Mouse (Mus musculus) heart, postnatal 0 days (tissue): ENCODE measurements around the gene Irf1. TPM values are rescaled to one million over a fixed set of nuclear protein-coding genes. Genes with fewer than 3 reads are reported as not detected.
A peak's percentile ranks its signal among the peaks of the same experiment; 100 is the strongest.

Experiments used
- ATAC-seq: fragments of 200-750 bp; cut with Nextera tagmentation; 2 replicates; pipeline ENCODE4 v1.8.0; 2017; ENCODE audit warnings: low read depth, moderate number of reproducible peaks, moderate library complexity; ENCODE audit not compliant: insufficient read depth
- DNase-seq: peaks from one replicate; pipeline ENCODE4 v3.0.0-alpha.2; 2016; ENCODE audit warnings: low spot score
- H3K27ac ChIP-seq: fragments of 300-500 bp; sonication (generic); 2 replicates; pipeline ENCODE4 v1.5.1; 2014; ENCODE audit warnings: low read depth, mild to moderate bottlenecking
- H3K27me3 ChIP-seq: fragments of 300-500 bp; sonication (generic); 2 replicates; pipeline ENCODE4 v1.6.1; 2014; ENCODE audit warnings: low read length, mixed read lengths; ENCODE audit not compliant: control insufficient read depth, insufficient read depth
- H3K36me3 ChIP-seq: fragments of 300-500 bp; sonication (generic); replicated peaks from 2 replicates; pipeline ENCODE4 v1.6.1; 2014; ENCODE audit warnings: low read length, mixed read lengths; ENCODE audit not compliant: control insufficient read depth, insufficient read depth
- H3K4me1 ChIP-seq: fragments of 300-500 bp; sonication (generic); 2 replicates; pipeline ENCODE4 v1.6.1; 2014; ENCODE audit warnings: antibody characterized with exemption; ENCODE audit not compliant: control insufficient read depth, insufficient read depth
- H3K4me2 ChIP-seq: fragments of 300-500 bp; sonication (generic); 2 replicates; pipeline ENCODE4 v1.6.1; 2014; ENCODE audit warnings: low read depth, mild to moderate bottlenecking, low read length, moderate library complexity
- H3K4me3 ChIP-seq: fragments of 300-500 bp; sonication (generic); 2 replicates; pipeline ENCODE4 v1.5.1; 2014; ENCODE audit warnings: low read depth, low read length
- H3K9ac ChIP-seq: fragments of 300-500 bp; sonication (generic); replicated peaks from 2 replicates; pipeline ENCODE4 v1.6.1; 2014; ENCODE audit warnings: low read depth, low read length, mixed read lengths
- H3K9me3 ChIP-seq: fragments of 300-500 bp; sonication (generic); replicated peaks from 2 replicates; pipeline ENCODE4 v1.6.1; 2016; ENCODE audit warnings: low read length; ENCODE audit not compliant: control insufficient read depth
- CTCF ChIP-seq: IDR thresholded peaks from 2 replicates; pipeline ENCODE4 v1.5.1; 2016; ENCODE audit warnings: antibody characterized with exemption, control low read depth, low read depth
- EP300 ChIP-seq: IDR thresholded peaks from 2 replicates; pipeline ENCODE4 v1.6.1; 2016; ENCODE audit warnings: antibody characterized with exemption, low read depth
- WGBS: fragments of 180-500 bp; shearing (Covaris S2); extraction: QIAGEN DNeasy Blood & Tissue Kit; methylation state at CpG from one replicate; pipeline ENCODE4 v1.1.7; 2014; 5-methylcytosine and 5-hydroxymethylcytosine counted together
- polyA plus RNA-seq: library from polyadenylated mRNA; unstranded; fragments of >200 nt; fragmentation: Nextera tagmentation; extraction: Ambion mirVana; gene quantifications from 2 replicates; pipeline ENCODE4 v1.2.1, GENCODE M21; 2015
- total RNA-seq: library from RNA; depleted of rRNA; stranded (reverse); fragments of >200 nt; gene quantifications from 2 replicates; pipeline ENCODE4 v1.2.3, GENCODE M21; 2014; ENCODE audit warnings: low replicate concordance

Irf1 gene
- total and polyA plus RNA-seq, 2 experiments from 2014 or later: 9.1 to 9.4 TPM

- Histone ChIP-seq H3K4me2 (no peak overlapping the region), H3K9me3 (no peaks in the 10 kb centered on the region), H3K27ac (no peak overlapping the region), H3K4me1 (no peaks in the 10 kb centered on the region), H3K4me3 (no peak overlapping the region), H3K9ac (no peak overlapping the region), H3K36me3 (peaks cover 23% of the 10 kb centered on the region), H3K27me3 (no peaks in the 10 kb centered on the region)
- no peak for ATAC-seq
- no peak for TF ChIP-seq EP300
- TF ChIP-seq CTCF: no peak
- DNase-seq: no peak
- WGBS: 64% methylated on average over 3 of the region's 3 CpGs
Measured at GRCm38 (mm10) chr11:53780262-53780661, 10.4 kb downstream of the Irf1 start.

GRCm38 (mm10) chr11:53781201-53781775 is 11.5 kb downstream of the Irf1 start:
- WGBS: 83% methylated on average over 4 of the region's 4 CpGs
- Histone ChIP-seq H3K4me1 (no peaks in the 10 kb centered on the region), H3K4me3 (no peak overlapping the region), H3K36me3 (peaks cover 13% of the 10 kb centered on the region), H3K27ac (no peak overlapping the region), H3K9me3 (no peaks in the 10 kb centered on the region), H3K27me3 (no peaks in the 10 kb centered on the region), H3K4me2 (no peak overlapping the region), H3K9ac (no peak overlapping the region)
- DNase-seq (no peak), ATAC-seq (no peak)
- TF ChIP-seq EP300 (no peak), CTCF (no peak)

DNA sequence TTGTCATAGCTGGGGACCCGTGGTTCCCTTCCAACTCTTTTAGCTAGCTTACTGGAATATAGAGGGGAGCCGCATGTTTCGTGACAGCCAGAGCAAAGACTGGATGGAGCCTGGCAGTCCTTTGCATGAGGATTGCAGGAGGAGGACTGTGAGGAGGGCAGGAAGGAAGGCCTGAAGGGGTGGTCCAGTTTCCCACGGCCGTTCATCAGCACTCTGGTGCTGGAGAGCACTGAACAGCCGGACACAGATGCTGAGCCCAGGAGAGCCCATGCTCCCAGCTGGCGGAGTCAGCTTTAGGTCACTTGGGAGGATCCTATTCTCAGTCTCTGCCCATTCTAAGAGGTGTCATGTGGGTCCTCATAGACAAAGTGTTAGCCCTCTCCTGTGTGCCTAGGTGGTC is 12.2 kb downstream of the Irf1 start:
- Histone ChIP-seq H3K9me3 (no peaks in the 10 kb centered on the region), H3K4me3 (no peak overlapping the region), H3K27ac (no peak overlapping the region), H3K4me2 (no peak overlapping the region), H3K36me3 (peaks cover 7% of the 10 kb centered on the region; the same call in 1 of the 2 replicates), H3K27me3 (no peaks in the 10 kb centered on the region), H3K4me1 (no peaks in the 10 kb centered on the region), H3K9ac (no peak overlapping the region)
- no peak for TF ChIP-seq CTCF
- ATAC-seq (no peak), DNase-seq (no peak)
- 77% methylated on average over 7 of the region's 7 CpGs for WGBS

DNA sequence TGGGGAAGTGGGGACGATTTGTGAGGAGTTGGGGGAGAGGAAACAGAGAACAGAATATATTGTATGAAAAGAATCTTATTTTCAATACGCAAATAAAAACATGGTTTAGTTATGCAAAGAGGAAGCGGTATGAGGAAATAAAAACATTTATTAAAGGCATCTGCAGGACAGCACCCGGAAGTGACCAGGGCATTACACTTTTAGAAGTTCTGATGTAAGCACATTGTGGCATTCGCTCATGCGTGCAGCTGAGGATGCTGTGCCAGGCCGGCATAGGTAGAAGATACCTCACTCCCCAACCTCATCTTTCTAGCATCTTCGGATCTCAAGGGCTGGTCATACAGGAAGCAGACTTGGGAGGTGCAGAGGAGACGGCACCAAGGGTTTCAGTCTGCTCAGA is 13.5 kb downstream of the Irf1 start:
- 73% methylated on average over 9 of the region's 9 CpGs for WGBS
- ATAC-seq (no peak), DNase-seq (no peak)
- no peak overlapping the region for H3K4me3 ChIP-seq
- H3K9me3 ChIP-seq: no peaks in the 10 kb centered on the region
- H3K36me3 ChIP-seq: peaks cover 2% of the 10 kb centered on the region; the same call in 1 of the 2 replicates
- no peaks in the 10 kb centered on the region for H3K4me1 ChIP-seq
- H3K27ac ChIP-seq: no peak overlapping the region
- no peaks in the 10 kb centered on the region for H3K27me3 ChIP-seq
- TF ChIP-seq CTCF (no peak), EP300 (no peak)
- no peak overlapping the region for H3K4me2 ChIP-seq
- no peak overlapping the region for H3K9ac ChIP-seq

GRCm38 (mm10) chr11:53785311-53785936 is 15.6 kb downstream of the Irf1 start:
- Histone ChIP-seq H3K36me3 (0 out of 2 replicates have a peak, but pooled peaks cover 2% of the 10 kb centered on the region), H3K4me3 (no peak overlapping the region), H3K27me3 (no peaks in the 10 kb centered on the region), H3K4me1 (no peaks in the 10 kb centered on the region), H3K4me2 (no peak overlapping the region), H3K9me3 (no peaks in the 10 kb centered on the region), H3K9ac (no peak overlapping the region), H3K27ac (peak overlapping the region; percentile 68)
- no peak for TF ChIP-seq EP300
- no peak for TF ChIP-seq CTCF
- no peak for DNase-seq
- ATAC-seq: no peak
- 69% methylated on average over 3 of the region's 3 CpGs for WGBS
